ENCODE assay signal across 9 mouse cellular contexts in genomic region chr11:114662746-114663362, GRCm38 (mm10). TPM values are rescaled to one million over a fixed set of nuclear protein-coding genes. Genes with fewer than 3 reads are reported as not detected.
DNase-seq lines count a peak whose midpoint lies in the region; ATAC-seq and TF ChIP-seq lines count a peak whose summit lies in the region.
"Had no signal": no experiment of that assay in that cellular context is flagged by ENCODE, and none has a peak within 500 bp of the region (broad histone marks: within the 10 kb centered on the region; RNA-seq: fewer than 3 reads in every experiment).

No protein-coding gene starts in this region.

- WGBS in limb, embryonic 10.5 days: 40% methylated on average over 6 of the region's 6 CpGs

- TF ChIP-seq CTCF in ES-Bruce4 (IDR thresholded peaks at IDR 0.05; ENCODE audit: low read depth, low read length): peak; percentile 90

- no peaks in the 10 kb centered on the region for H3K9me3 ChIP-seq in ES-Bruce4 (replicated peaks; ENCODE audit: control insufficient read depth, insufficient read depth, low read length, poor library complexity, severe bottlenecking)
- no peaks in the 10 kb centered on the region for H3K9me3 ChIP-seq in limb, embryonic 10.5 days (replicated peaks)
- H3K9me3 ChIP-seq: limb, embryonic 13.5 days had no signal

- H3K27me3 ChIP-seq in ES-Bruce4 (ENCODE audit: control insufficient read depth, insufficient read depth, low read length, poor library complexity, severe bottlenecking): no peaks in the 10 kb centered on the region
- peaks cover 25% of the 10 kb centered on the region for H3K27me3 ChIP-seq in limb, embryonic 10.5 days (ENCODE audit: low read depth, poor library complexity, severe bottlenecking)

- H3K4me1 ChIP-seq in ES-Bruce4 (ENCODE audit: control insufficient read depth, insufficient read depth, low read length): no peaks in the 10 kb centered on the region
- H3K4me1 ChIP-seq in limb, embryonic 10.5 days: 0 out of 2 replicates have a peak, but pooled peaks cover 3% of the 10 kb centered on the region
- H3K4me1 ChIP-seq: limb, embryonic 13.5 days had no signal

- no peak for TF ChIP-seq EP300 in ES-Bruce4 (IDR thresholded peaks at IDR 0.05; ENCODE audit: insufficient read depth, low read depth, low read length)

- H3K36me3 ChIP-seq in ES-Bruce4 (ENCODE audit: control insufficient read depth, insufficient read depth, low read length, poor library complexity, severe bottlenecking): no peaks in the 10 kb centered on the region
- no peaks in the 10 kb centered on the region for H3K36me3 ChIP-seq in limb, embryonic 10.5 days
- H3K36me3 ChIP-seq: limb, embryonic 13.5 days had no signal

- 0 out of 2 replicates have a peak, but pooled peaks have one; percentile 31 for ATAC-seq in cerebellum, adult (ENCODE audit: insufficient number of reproducible peaks, low FRiP score, low TSS enrichment)
- ATAC-seq in frontal cortex, adult (ENCODE audit: low TSS enrichment): peak; percentile 85

- no peak overlapping the region for H3K9ac ChIP-seq in ES-Bruce4 (ENCODE audit: low read depth, poor library complexity, severe bottlenecking)
- H3K9ac ChIP-seq: limb, embryonic 13.5 days had no signal

- DNase-seq in layer of hippocampus, adult 11-12 months (ENCODE audit: low spot score): peak; percentile 74
- DNase-seq in layer of hippocampus, adult 9-11 months: no peak
- peak; percentile 66 for DNase-seq in limb, embryonic 10.5 days (ENCODE audit: low spot score)
- DNase-seq in right cerebral cortex, adult 2 months (ENCODE audit: low spot score in 2 of 2): peak; percentile 80 to 81
- no peak for DNase-seq in ovary, adult 18-20 months (ENCODE audit: low spot score)

- H3K27ac ChIP-seq in ES-Bruce4 (ENCODE audit: insufficient read depth, low read length): no peak overlapping the region
- no peak overlapping the region for H3K27ac ChIP-seq in limb, embryonic 10.5 days
- H3K27ac ChIP-seq: limb, embryonic 13.5 days had no signal

- H3K4me3 ChIP-seq in ES-Bruce4 (ENCODE audit: low read depth, low read length): no peak overlapping the region
- no peak overlapping the region for H3K4me3 ChIP-seq in limb, embryonic 10.5 days
- H3K4me3 ChIP-seq: limb, embryonic 13.5 days had no signal

- no peak for TF ChIP-seq POLR2A in ES-Bruce4 (IDR thresholded peaks at IDR 0.05; ENCODE audit: insufficient read depth, low read length)

RNA-seq across cellular contexts. Expression of gene Rpl38, which starts 5.5 kb away (rescaled TPM):
- polyA plus RNA-seq in ES-Bruce4 (2011; ENCODE audit: insufficient read depth, insufficient read length, low read depth, missing spikeins): 1,928 and 2,044 TPM in 2 replicates
- 966 and 1,201 TPM in 2 replicates for polyA plus RNA-seq in limb, embryonic 10.5 days (2016; fragmentation: Nextera tagmentation; extraction: Ambion mirVana)

RNA-seq across cellular contexts. Expression of gene Ttyh2, which starts 12.4 kb away (rescaled TPM):
- 11.7 and 11.8 TPM in 2 replicates for polyA plus RNA-seq in ES-Bruce4 (2011; ENCODE audit: insufficient read depth, insufficient read length, low read depth, missing spikeins)
- polyA plus RNA-seq in limb, embryonic 10.5 days (2016; fragmentation: Nextera tagmentation; extraction: Ambion mirVana): 8.6 and 9.2 TPM in 2 replicates

Comparison
In these comparisons a context has a peak if more than half of its experiments do, and no peak if none do; other contexts are left out.
1. DNase-seq: peak in layer of hippocampus, adult 11-12 months (single experiment), limb, embryonic 10.5 days (single experiment) and right cerebral cortex, adult 2 months (2 of 2); none in layer of hippocampus, adult 9-11 months (single experiment) and ovary, adult 18-20 months (single experiment).